Mouse (Mus musculus) adrenal gland, adult (tissue): ENCODE measurements around the gene Rgs17.

Source experiments
- DNase-seq, 2 experiments: peaks; one replicate each; pipeline ENCODE4 v3.0.0; 2022 to 2023; ENCODE audit warnings: low spot score in 1 of 2; ENCODE audit not compliant: inconsistent age in 2 of 2

Gene Rgs17

GRCm38 (mm10) chr10:5824779-5825178 lies 97.4 kb downstream of the Rgs17 start:
- DNase-seq, result peak; percentile 40 to 90

DNA sequence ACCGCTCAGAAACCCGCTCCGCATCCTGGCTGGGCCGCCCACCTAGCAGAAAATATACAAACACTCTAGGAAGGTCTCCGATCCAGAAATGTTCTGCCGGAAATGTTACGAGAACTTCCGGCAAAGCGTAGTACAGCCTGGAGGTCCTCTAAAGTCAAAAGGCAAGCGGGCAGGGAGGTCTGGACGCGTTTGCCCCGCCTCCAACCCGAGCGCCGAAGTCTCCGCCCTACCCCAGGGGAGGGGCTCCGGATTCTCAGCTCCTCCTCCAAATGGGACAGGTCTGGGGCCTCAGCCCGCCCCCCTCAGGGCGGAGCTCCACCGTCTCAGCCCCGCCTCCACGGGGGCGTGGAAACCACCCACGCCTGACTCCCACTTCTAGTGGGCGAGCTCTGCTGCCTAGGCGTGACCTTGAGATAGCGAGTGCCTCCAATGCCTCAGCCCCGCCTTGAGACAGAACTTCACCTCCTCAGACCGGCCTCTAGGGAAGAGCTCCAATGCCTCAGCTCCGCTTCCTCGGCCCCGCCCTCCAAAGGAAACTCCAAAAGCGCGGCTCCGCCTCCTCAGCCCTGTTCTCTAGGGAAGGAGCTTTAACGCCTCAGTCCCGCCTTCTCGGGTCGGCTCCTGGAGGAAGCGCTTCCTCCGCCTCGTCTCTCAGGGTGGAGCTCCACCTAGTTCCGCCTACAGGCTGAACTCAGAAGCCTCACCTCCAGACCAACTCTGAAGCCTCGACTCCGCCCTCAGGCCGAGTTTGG lies 98.3 kb downstream of the Rgs17 start, which contains the start of gene Mtrf1l:
TSS of gene Mtrf1l (minus strand) at position 171 of the 752 bp plus-strand sequence.
- DNase-seq, result peak; percentile 99 to 100

GRCm38 (mm10) chr10:5823291-5823739 lies 98.9 kb downstream of the Rgs17 start:
- no peak for DNase-seq

GRCm38 (mm10) chr10:5818772-5819171 lies 103.4 kb downstream of the Rgs17 start:
- DNase-seq, result no peak

- DNase-seq, result no peak
These were observed 106.2 kb downstream of the Rgs17 start for GRCm38 (mm10) chr10:5815968-5816367.

GRCm38 (mm10) chr10:5813724-5814123 lies 108.5 kb downstream of the Rgs17 start:
- DNase-seq, result no peak

DNA sequence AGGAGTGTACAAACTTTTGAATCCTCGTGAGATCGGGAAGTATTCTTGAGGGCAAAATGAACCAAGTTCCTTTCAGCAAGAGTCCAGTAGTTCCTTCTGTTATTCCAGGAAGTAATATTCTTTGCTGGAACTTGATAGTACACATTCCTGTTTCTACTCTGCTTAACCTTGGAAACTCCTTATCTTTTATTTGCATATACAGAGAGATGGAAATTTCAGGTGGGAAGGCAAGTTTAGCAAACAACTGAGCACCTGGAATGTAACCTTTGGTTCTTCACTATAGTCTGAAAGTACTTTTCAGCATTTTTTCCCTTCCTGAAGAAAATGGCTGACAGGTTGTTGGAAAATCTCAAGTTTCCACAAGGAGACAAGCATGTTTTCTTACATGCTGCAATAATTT lies 114.5 kb downstream of the Rgs17 start:
- no peak for DNase-seq

DNA sequence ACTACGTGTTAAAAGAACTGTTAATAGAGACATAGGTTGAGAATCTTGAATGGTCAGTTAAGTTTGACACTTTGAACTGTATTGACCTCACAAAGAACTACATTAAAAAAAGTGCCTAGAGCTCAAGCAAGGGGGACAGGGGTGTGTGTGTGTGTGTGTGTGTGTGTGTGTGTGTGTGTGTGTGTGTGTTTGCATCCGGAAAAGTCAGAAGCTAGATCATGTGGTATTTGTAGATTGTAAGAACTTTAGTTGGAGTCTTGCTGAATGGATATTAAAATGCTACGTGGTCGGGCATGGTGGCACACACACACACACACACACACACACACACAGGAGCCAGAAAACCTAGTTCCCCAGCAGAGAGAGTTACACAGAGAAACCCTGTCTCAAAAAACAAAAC lies 115.2 kb downstream of the Rgs17 start:
- no peak for DNase-seq

- DNase-seq, result peak in 1 of 2 experiments; percentile 74
These were observed 115.8 kb downstream of the Rgs17 start for GRCm38 (mm10) chr10:5806416-5806815.

DNA sequence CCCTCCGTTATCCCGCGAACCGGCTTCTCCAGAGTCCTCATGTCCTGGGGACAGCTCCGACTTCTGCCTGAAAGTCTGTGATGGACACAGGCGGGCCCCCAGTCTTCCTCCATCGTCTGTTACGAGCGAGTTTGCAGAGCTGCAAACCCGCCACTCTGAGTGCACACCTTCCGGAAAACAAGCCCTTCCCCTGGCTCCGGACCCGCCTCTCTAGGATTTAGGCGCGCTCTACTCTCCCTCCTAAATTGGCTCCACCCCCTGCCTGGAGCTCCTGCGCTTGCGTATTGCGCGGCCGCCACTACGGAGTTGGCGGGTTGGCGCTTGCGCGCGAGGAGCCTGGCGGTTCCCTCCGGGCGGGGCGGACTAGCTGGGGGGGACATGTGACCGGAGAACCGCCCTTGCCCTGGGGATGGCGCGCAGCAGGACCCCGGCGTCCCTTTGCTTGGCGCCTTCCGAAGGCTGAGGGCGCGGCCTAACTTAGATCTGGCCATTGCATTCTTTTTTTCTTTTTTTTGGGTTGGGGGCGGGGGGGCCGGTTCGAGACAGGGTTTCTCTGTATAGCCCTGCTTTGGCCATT lies 116.4 kb downstream of the Rgs17 start:
- peak; percentile 98 to 100 for DNase-seq

DNA sequence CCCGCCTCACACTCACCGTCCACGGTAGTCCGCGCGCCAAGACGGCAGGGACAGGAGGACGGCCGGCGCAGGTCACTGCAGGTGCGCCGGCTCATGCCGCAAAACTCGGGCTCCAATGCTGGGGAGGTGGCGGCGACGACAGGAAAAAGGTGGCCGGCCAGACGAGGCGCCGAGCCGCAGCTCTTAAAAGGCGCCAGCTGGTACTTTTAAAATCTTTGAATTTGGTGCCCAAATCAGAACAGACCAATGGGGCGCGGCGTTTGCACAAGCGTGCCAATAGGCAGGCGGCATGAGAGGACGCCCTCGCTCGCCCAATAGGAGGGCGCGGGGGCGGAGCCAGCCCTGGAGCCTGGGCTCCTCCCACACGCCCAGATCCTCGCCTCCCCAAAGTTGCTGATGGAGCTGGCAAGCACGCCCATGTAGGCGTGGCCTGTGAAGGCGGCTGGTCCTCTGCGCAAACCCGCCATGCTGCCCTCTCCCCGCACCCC lies 116.9 kb downstream of the Rgs17 start, which contains the start of gene Fbxo5:
TSS of gene Fbxo5 (minus strand) at position 358 of the 488 bp plus-strand sequence.
- DNase-seq, result peak in 1 of 2 experiments; percentile 99

- DNase-seq, result peak; percentile 38 to 50
These were observed 117.5 kb downstream of the Rgs17 start for GRCm38 (mm10) chr10:5804691-5805156.

- DNase-seq, result no peak
These were observed 118.5 kb downstream of the Rgs17 start for GRCm38 (mm10) chr10:5803739-5804138.

GRCm38 (mm10) chr10:5802866-5803265 lies 119.3 kb downstream of the Rgs17 start:
- DNase-seq, result no peak

DNA sequence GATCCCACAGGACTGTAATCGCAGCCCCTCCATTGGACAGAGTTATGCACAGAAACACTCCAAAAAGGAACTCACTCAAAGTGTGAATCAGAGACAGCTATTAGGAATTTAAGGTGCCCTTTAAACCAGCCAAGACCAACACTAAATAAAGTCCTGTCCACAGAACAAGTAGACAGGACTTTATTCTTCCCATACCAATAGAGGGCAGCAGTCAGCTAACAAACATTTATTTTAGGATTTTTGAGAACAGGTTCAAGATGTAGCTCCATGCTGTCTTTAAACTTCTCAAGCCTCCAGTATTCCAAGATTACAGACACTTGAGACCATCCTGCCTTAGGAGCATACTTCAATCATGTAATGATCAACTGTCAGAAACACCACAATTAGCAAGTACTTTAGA lies 121.7 kb downstream of the Rgs17 start:
- peak in 1 of 2 experiments; percentile 53 for DNase-seq

- no peak for DNase-seq
These were observed 124.1 kb downstream of the Rgs17 start for GRCm38 (mm10) chr10:5798069-5798468.

DNA sequence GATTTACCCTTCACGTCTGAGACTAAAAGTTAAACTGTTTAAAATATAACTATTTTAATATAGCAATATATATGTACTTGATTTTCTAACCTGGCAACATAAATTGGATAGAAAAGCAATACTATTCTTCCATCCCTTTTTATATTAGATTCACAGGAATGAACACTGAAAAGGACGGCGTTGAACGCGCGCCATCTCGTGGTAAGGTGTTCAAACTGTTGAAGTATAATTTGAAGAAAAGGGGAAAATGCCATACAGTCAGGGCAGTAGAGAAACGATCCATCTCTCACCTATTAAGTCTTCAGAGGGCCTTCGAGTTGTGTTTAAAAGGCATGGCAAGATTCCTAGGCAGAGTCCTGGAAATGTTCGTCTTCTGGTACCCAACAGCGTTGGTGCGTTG lies 131.5 kb downstream of the Rgs17 start:
- peak; percentile 22 to 73 for DNase-seq

DNA sequence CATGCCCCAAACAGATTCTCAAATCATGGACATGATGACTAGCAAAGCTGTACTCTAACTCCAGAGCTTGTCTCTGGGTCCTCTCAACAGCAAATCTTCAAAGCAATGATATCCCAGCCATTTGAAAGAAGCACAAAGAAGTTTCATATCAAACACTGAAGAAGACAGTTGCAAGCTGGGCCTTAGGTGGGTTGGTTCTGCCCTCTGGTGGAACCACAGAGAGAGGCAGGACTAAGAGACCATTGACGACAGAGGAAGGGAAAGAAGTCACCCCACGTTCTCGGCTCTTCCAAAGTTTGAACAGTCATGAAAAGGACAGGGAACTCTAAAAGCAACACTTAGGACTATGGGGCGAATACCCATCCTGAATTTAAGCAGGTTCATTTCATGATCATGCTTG lies 135.3 kb downstream of the Rgs17 start:
- peak; percentile 17 to 52 for DNase-seq
